Mouse (Mus musculus) erythroblast, embryonic 14.5 days (primary cell): ENCODE measurements at regions not wholly inside any gene's neighbourhood (a gene's known extent, or its start where the extent isn't known, plus 50 kb on each side); places are given as distances from the start of the nearest gene placed in this dataset.

ENCODE experiments used
- GATA1 ChIP-seq: IDR thresholded peaks from 2 replicates; pipeline ENCODE4 v1.6.1; 2012; ENCODE audit warnings: low read length, inconsistent platforms, mixed read lengths
- TAL1 ChIP-seq: IDR thresholded peaks from 3 replicates; pipeline ENCODE4 v1.6.1; 2012; ENCODE audit warnings: low read length, inconsistent platforms, mixed read lengths

GRCm38 (mm10) chr10:16521895-16522294, 1201.1 kb upstream of the Cited2 start:
- TF ChIP-seq TAL1: no peak
- TF ChIP-seq GATA1: no peak
